Mouse (Mus musculus) forebrain, embryonic 14.5 days (tissue): ENCODE data around the gene Inafm2. TPM values are rescaled to one million over a fixed set of nuclear protein-coding genes. Genes with fewer than 3 reads are reported as not detected.

Experiments used
- ATAC-seq: fragments of 200-750 bp; cut with Nextera tagmentation; 2 replicates; pipeline ENCODE4 v1.8.0; 2017; ENCODE audit warnings: mild to moderate bottlenecking, moderate library complexity
- DNase-seq: peaks from one replicate; pipeline ENCODE4 v3.0.0-alpha.2; 2015; ENCODE audit warnings: low spot score
- H3K27ac ChIP-seq: fragments of 300-500 bp; sonication (generic); 2 replicates; pipeline ENCODE4 v1.5.1; 2014; ENCODE audit warnings: low read depth, mild to moderate bottlenecking, control low read depth, low read length, moderate library complexity
- H3K27me3 ChIP-seq: fragments of 300-500 bp; sonication (generic); replicated peaks from 2 replicates; pipeline ENCODE4 v1.6.1; 2014; ENCODE audit warnings: low read length, control low read depth, mixed read lengths; ENCODE audit not compliant: control insufficient read depth, insufficient read depth
- H3K36me3 ChIP-seq: fragments of 300-500 bp; sonication (generic); 2 replicates; pipeline ENCODE4 v1.6.1; 2014; ENCODE audit warnings: low read length, control low read depth; ENCODE audit not compliant: control insufficient read depth, insufficient read depth
- H3K4me1 ChIP-seq: fragments of 300-500 bp; sonication (generic); 2 replicates; pipeline ENCODE4 v1.6.1; 2014; ENCODE audit warnings: antibody characterized with exemption, low read length, control low read depth; ENCODE audit not compliant: control insufficient read depth, insufficient read depth
- H3K4me2 ChIP-seq: fragments of 300-500 bp; sonication (generic); 2 replicates; pipeline ENCODE4 v1.6.1; 2014; ENCODE audit warnings: mild to moderate bottlenecking, control low read depth, low read length
- H3K4me3 ChIP-seq: fragments of 300-500 bp; sonication (generic); 2 replicates; pipeline ENCODE4 v1.5.1; 2014; ENCODE audit warnings: low read depth, low read length, control low read depth
- H3K9ac ChIP-seq: fragments of 300-500 bp; sonication (generic); 2 replicates; pipeline ENCODE4 v1.6.1; 2014; ENCODE audit warnings: mild to moderate bottlenecking, low read length, control low read depth, moderate library complexity
- H3K9me3 ChIP-seq: fragments of 300-500 bp; sonication (generic); replicated peaks from 2 replicates; pipeline ENCODE4 v1.6.1; 2016; ENCODE audit warnings: low read length, control low read depth, mixed read lengths; ENCODE audit not compliant: control insufficient read depth
- WGBS: fragments of 180-500 bp; shearing (Covaris S2); extraction: QIAGEN DNeasy Blood & Tissue Kit; methylation state at CpG from one replicate; pipeline ENCODE4 v1.1.7; 2014; 5-methylcytosine and 5-hydroxymethylcytosine counted together
- polyA plus RNA-seq: library from polyadenylated mRNA; unstranded; fragments of >200 nt; fragmentation: Nextera tagmentation; extraction: Ambion mirVana; gene quantifications from 2 replicates; pipeline ENCODE4 v1.2.1, GENCODE M21; 2014

Inafm2 gene
- polyA plus RNA-seq, 1 experiment from 2014 or later: 33.7 TPM

- H3K27ac ChIP-seq: no peak overlapping the region
- 75% methylated on average over 10 of the region's 10 CpGs for WGBS
- DNase-seq (no peak), ATAC-seq (no peak)
- H3K4me3 ChIP-seq: no peak overlapping the region
- H3K36me3 ChIP-seq: no peaks in the 10 kb centered on the region
- H3K9me3 ChIP-seq: no peaks in the 10 kb centered on the region
- no peak overlapping the region for H3K9ac ChIP-seq
- H3K4me2 ChIP-seq: no peak overlapping the region
- H3K27me3 ChIP-seq: no peaks in the 10 kb centered on the region
- H3K4me1 ChIP-seq: peaks cover 18% of the 10 kb centered on the region
Observed at GRCm38 (mm10) chr2:118766041-118767033, 20.8 kb downstream of the Inafm2 start.

- peaks cover 8% of the 10 kb centered on the region for H3K4me1 ChIP-seq
- H3K36me3 ChIP-seq: no peaks in the 10 kb centered on the region
- H3K27me3 ChIP-seq: no peaks in the 10 kb centered on the region
- ATAC-seq: no peak
- H3K27ac ChIP-seq: no peak within 1 kb of the TSS
- no peak for DNase-seq
- H3K4me2 ChIP-seq: no peak within 1 kb of the TSS
- H3K9me3 ChIP-seq: no peaks in the 10 kb centered on the region
- 83% methylated on average over 6 of the region's 6 CpGs for WGBS
- H3K4me3 ChIP-seq: no peak within 1 kb of the TSS
- no peak within 1 kb of the TSS for H3K9ac ChIP-seq
Observed at GRCm38 (mm10) chr2:118772158-118772874, 26.8 kb downstream of the Inafm2 start, which contains the start of gene Phgr1. TSS of gene Phgr1 (plus strand) at chr2:118772769.

DNA sequence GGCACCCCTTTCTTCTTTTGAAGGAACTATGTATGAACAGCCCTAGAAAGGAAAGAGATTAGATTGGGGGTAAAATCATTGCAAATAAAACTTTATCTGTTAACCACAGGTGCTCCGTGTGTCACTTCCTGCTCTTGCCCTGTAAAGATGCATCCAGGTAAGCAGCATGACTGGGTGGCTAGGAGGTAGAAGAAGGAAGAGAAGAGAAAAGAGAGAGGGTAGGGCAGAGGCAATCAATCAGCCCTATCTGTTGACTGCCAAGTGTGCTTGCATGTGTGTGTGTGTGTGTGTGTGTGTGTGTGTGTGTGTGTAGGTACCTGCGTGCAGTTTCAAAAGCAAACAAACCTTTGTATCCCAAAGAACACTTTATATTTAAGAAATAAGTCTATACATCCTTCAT, 29.0 kb downstream of the Inafm2 start:
- DNase-seq (no peak), ATAC-seq (no peak)
- no peak overlapping the region for H3K27ac ChIP-seq
- no peaks in the 10 kb centered on the region for H3K27me3 ChIP-seq
- no peak overlapping the region for H3K4me3 ChIP-seq
- H3K9me3 ChIP-seq: no peaks in the 10 kb centered on the region
- WGBS: 81% methylated on average over 2 of the region's 2 CpGs
- H3K36me3 ChIP-seq: no peaks in the 10 kb centered on the region
- H3K9ac ChIP-seq: no peak overlapping the region
- H3K4me2 ChIP-seq: no peak overlapping the region
- H3K4me1 ChIP-seq: peaks cover 13% of the 10 kb centered on the region

DNA sequence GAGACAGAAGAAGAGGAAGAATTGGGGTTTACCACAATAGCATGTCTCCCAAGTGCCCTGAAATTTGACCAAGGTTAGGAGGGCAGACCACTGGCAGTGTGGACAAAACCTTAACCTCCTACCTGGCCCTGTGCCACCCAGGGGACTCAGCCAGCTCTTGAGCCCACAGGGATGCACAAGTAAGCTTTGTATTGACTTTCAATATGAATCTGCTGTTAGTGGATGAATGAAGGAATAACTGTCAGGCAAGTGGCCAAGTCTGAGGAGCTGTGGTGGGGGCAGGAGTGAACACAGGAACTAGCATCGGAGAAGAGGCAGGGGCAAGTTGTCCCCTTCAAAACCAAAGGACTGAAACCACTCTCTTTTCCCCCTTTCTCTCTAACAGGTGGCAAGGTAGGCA, 29.8 kb downstream of the Inafm2 start:
- Histone ChIP-seq H3K9me3 (no peaks in the 10 kb centered on the region), H3K4me3 (no peak overlapping the region), H3K27ac (peak overlapping the region; percentile 76), H3K36me3 (no peaks in the 10 kb centered on the region), H3K4me1 (peaks cover 13% of the 10 kb centered on the region), H3K9ac (no peak overlapping the region), H3K4me2 (no peak overlapping the region), H3K27me3 (no peaks in the 10 kb centered on the region)
- 38% methylated on average over 1 of the region's 1 CpGs for WGBS
- ATAC-seq: no peak
- peak; percentile 42 for DNase-seq

- peaks cover 13% of the 10 kb centered on the region for H3K4me1 ChIP-seq
- peak; percentile 50; the same call in 1 of the 2 replicates for ATAC-seq
- 51% methylated on average over 3 of the region's 4 CpGs for WGBS
- H3K27me3 ChIP-seq: no peaks in the 10 kb centered on the region
- no peak overlapping the region for H3K4me2 ChIP-seq
- H3K9me3 ChIP-seq: no peaks in the 10 kb centered on the region
- H3K27ac ChIP-seq: peak overlapping the region; percentile 76
- peak; percentile 72 for DNase-seq
- H3K9ac ChIP-seq: no peak overlapping the region
- no peaks in the 10 kb centered on the region for H3K36me3 ChIP-seq
- no peak overlapping the region for H3K4me3 ChIP-seq
Observed at GRCm38 (mm10) chr2:118775846-118776245, 30.3 kb downstream of the Inafm2 start.

DNA sequence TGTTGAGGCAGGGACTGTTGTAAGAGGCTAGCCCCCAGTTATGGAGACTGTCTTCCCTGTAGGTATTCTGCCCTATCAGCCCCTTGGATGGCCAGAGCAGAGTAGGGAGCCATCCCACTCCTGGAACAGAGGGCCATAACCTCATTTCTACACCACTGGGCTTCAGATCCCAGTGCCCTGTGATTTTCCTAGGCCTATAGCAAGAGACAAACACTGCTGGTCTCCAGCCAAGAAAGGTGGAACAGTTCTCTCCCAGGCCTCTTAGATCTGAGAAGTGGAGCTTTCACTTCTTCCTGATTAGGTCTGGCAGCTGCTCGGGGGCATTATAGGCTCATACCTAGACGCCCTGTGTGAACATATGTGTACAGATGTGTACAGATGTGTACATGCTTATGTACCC, 30.7 kb downstream of the Inafm2 start:
- DNase-seq (no peak), ATAC-seq (no peak)
- Histone ChIP-seq H3K27me3 (no peaks in the 10 kb centered on the region), H3K9ac (no peak overlapping the region), H3K36me3 (no peaks in the 10 kb centered on the region), H3K4me3 (no peak overlapping the region), H3K4me1 (peaks cover 13% of the 10 kb centered on the region), H3K4me2 (no peak overlapping the region), H3K9me3 (no peaks in the 10 kb centered on the region), H3K27ac (peak overlapping the region; percentile 76)
- WGBS: 60% methylated on average over 2 of the region's 2 CpGs

DNA sequence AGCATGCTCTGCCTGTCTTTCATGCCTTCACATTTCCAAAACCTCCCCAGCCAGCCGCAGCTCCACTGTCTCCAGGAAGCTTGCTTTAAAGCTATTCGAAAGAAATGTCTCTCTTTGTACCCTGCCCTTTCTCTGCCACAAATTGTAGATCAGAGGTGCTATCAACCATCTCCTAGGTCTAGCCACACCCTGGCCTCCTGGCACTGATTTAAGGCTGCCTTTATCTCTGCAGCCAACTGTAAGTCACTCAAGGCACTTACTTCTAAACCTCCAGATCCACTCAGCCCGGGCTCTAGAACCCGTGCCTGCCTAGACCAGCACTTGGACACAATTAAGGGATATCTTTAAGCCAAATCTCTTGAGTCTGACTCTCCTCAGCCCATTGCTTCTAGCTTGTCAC, 32.9 kb downstream of the Inafm2 start:
- ATAC-seq: no peak
- WGBS: 84% methylated on average over 4 of the region's 4 CpGs
- Histone ChIP-seq H3K36me3 (no peaks in the 10 kb centered on the region), H3K27me3 (no peaks in the 10 kb centered on the region), H3K4me3 (no peak overlapping the region), H3K9ac (no peak overlapping the region), H3K4me1 (peaks cover 13% of the 10 kb centered on the region), H3K4me2 (no peak overlapping the region), H3K9me3 (no peaks in the 10 kb centered on the region), H3K27ac (no peak overlapping the region)
- no peak for DNase-seq

- ATAC-seq: peak; percentile 25
- Histone ChIP-seq H3K9ac (peak overlapping the region; percentile 71), H3K9me3 (no peaks in the 10 kb centered on the region), H3K27ac (peak overlapping the region; percentile 76), H3K36me3 (no peaks in the 10 kb centered on the region), H3K4me1 (peaks cover 13% of the 10 kb centered on the region), H3K4me3 (peak overlapping the region; percentile 45), H3K27me3 (no peaks in the 10 kb centered on the region), H3K4me2 (peak overlapping the region; percentile 69)
- WGBS: 7% methylated on average over 10 of the region's 10 CpGs
- no peak for DNase-seq
Observed at GRCm38 (mm10) chr2:118779065-118779464, 33.5 kb downstream of the Inafm2 start.
